Mouse (Mus musculus): ENCODE results near the gene Ldlr. TPM values are rescaled to one million over a fixed set of nuclear protein-coding genes. Genes with fewer than 3 reads are reported as not detected.
"Not testable (repeated sequence)": the region's sequence is repeated elsewhere in the genome, so short reads cannot be mapped to it uniquely, and the experiment has no call there.

The Ldlr gene
- polyA plus RNA-seq, 1 experiment from 2014 or later, result 15.9 TPM

DNA sequence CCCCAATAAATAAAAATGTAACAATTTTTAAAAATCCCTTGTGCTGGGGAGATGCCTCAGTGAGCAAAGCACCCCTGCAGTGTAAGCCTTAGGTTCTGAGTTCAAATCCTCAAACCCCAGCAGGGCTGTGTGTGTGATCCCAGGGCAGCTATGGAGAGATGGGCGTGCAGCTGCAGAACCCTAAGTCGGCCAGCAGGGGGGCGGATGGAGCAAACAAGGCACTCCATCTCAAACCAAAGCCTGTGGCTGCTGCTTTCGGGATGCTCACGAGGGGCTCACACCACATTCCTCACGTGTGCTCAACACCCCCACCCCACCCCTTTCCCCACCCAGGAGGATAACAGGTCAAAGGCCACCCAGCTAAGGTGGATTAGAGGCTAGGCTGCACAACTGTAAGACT lies 63.6 kb downstream of the Ldlr start:
- WGBS, result 3% methylated on average over 6 of the region's 6 CpGs
- Histone ChIP-seq H3K9me3 (no peaks in the 10 kb centered on the region), H3K27ac (replicated peaks) (no peak overlapping the region), H3K27me3 (no peaks in the 10 kb centered on the region), H3K4me3 (no peak overlapping the region), H3K9ac (replicated peaks) (no peak overlapping the region), H3K4me2 (replicated peaks) (no peak overlapping the region; the same call in 1 of the 2 replicates), H3K36me3 (no peaks in the 10 kb centered on the region), H3K4me1 (peaks cover 6% of the 10 kb centered on the region)
- 0 out of 2 replicates have a peak, but pooled peaks have one; percentile 43 for ATAC-seq (replicated peaks)

DNA sequence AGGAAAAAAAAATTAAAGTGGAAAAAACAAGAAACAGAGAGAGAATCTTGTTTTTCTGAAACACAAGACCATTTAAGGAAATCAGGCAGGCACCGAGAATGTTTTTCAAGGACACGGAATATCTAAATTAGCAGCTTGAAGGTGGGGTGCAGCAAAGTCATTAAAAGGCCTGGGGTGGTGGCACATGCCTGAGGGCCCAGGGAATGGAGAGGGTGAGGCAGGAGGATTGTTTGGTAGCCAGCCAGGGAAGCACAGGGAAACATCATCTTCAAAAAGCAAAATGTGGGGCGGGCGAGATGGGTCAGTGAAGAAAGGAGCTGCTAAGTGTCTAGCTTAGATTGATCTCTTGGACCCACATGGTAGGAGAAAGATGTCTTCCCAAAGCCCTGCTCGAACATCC lies 64.4 kb downstream of the Ldlr start:
- H3K4me2 ChIP-seq (replicated peaks), result no peak overlapping the region
- H3K36me3 ChIP-seq, result no peaks in the 10 kb centered on the region
- H3K9ac ChIP-seq (replicated peaks), result no peak overlapping the region
- H3K4me1 ChIP-seq, result peaks cover 13% of the 10 kb centered on the region
- H3K27ac ChIP-seq (replicated peaks), result no peak overlapping the region
- no peak overlapping the region for H3K4me3 ChIP-seq
- no peaks in the 10 kb centered on the region for H3K9me3 ChIP-seq
- 84% methylated on average over 5 of the region's 5 CpGs for WGBS
- ATAC-seq (replicated peaks), result no peak
- no peaks in the 10 kb centered on the region for H3K27me3 ChIP-seq

DNA sequence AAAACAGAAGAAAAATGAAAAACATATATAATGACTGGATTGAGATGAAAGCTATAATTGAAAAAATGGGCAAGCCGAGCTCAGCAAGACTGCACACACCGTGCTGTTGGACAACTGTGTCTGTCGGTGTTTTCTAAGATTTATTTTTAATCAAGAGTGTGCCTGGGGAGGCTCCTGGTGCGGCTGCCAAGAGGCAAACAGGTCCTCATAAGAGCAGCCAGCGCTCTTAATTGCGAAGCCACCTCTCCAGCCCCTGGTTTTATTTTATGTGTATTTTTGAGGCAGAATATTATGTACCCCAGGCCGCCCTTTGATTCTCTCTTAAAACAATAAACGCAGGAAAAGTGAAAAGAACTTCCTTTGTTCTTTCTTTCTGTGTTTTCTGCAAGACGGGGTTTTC lies 65.0 kb downstream of the Ldlr start:
- Histone ChIP-seq H3K4me3 (no peak overlapping the region), H3K4me1 (peaks cover 18% of the 10 kb centered on the region), H3K27ac (replicated peaks) (no peak overlapping the region), H3K4me2 (replicated peaks) (no peak overlapping the region), H3K36me3 (no peaks in the 10 kb centered on the region), H3K27me3 (no peaks in the 10 kb centered on the region), H3K9ac (replicated peaks) (no peak overlapping the region), H3K9me3 (no peaks in the 10 kb centered on the region)
- ATAC-seq (replicated peaks), result no peak
- 81% methylated on average over 9 of the region's 9 CpGs for WGBS

DNA sequence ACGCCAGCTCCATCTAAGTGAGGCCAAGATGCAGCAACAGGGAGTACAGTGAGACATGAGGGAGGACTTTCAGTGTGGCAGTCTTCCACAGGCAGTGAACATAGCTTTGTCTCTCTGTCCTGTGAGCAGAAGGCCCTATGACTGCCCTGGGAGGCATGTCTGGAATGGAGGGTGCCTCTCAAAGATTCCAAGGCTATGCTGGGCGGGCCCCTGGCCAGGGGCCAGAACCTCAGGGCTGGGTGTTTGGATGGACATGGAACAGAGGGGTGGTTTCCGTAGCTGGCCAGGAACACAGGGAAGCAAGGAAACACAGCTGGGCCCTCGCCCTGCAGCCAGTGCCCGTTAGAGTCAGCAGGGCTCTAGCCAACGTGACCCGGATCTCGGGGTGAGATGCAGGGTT lies 68.6 kb downstream of the Ldlr start:
- no peak overlapping the region for H3K9ac ChIP-seq (replicated peaks)
- H3K4me3 ChIP-seq, result no peak overlapping the region
- H3K27ac ChIP-seq (replicated peaks), result 0 out of 2 replicates have a peak overlapping the region, but pooled peaks have one; percentile 6
- H3K36me3 ChIP-seq, result no peaks in the 10 kb centered on the region
- H3K9me3 ChIP-seq, result no peaks in the 10 kb centered on the region
- H3K4me1 ChIP-seq, result peaks cover 18% of the 10 kb centered on the region
- no peaks in the 10 kb centered on the region for H3K27me3 ChIP-seq
- no peak overlapping the region for H3K4me2 ChIP-seq (replicated peaks)
- no peak for ATAC-seq (replicated peaks)
- 79% methylated on average over 8 of the region's 8 CpGs for WGBS

DNA sequence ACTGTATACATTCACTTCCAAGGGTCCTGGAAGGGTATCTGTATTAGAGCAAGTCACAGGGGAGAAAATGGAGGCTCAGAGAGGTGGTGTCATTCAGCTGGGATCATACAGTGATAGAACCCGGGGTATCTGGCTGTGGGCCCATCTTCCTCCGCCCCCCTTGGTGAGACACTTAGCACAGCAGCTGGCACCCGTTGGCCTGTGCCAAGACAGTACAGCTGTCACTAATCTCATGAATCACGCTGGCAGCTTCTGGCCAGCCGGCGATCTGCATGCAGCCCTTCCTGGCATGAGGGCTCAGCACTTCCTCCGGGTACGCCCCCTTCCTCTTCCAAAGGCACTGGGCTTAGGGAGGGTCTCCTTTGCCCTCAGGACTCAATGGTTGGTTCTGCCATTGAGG lies 69.4 kb downstream of the Ldlr start:
- H3K9me3 ChIP-seq, result no peaks in the 10 kb centered on the region
- no peak overlapping the region for H3K4me3 ChIP-seq
- ATAC-seq (replicated peaks), result peak; percentile 75
- H3K4me1 ChIP-seq, result peaks cover 18% of the 10 kb centered on the region
- WGBS, result 33% methylated on average over 8 of the region's 8 CpGs
- H3K4me2 ChIP-seq (replicated peaks), result no peak overlapping the region
- H3K36me3 ChIP-seq, result no peaks in the 10 kb centered on the region
- H3K27me3 ChIP-seq, result no peaks in the 10 kb centered on the region
- peak overlapping the region; percentile 46 for H3K27ac ChIP-seq (replicated peaks)
- H3K9ac ChIP-seq (replicated peaks), result no peak overlapping the region

DNA sequence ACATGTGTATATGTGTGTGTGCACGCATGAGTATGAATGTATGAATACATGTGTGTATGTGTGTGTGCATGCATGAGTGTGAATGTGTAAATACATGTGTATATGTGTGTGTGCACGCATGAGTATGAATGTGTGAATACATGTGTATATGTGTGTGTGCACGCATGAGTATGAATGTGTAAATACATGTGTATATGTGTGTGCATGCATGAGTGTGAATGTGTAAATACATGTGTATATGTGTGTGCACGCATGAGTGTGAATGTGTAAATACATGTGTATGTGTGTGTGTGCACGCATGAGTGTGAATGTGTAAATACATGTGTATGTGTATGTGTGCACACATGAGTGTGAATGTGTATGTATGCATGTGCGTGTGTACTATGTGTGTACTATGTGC lies 70.2 kb downstream of the Ldlr start:
- H3K9ac ChIP-seq (replicated peaks); H3K36me3 ChIP-seq; H3K4me3 ChIP-seq; H3K27me3 ChIP-seq; H3K9me3 ChIP-seq; ATAC-seq (replicated peaks); H3K27ac ChIP-seq (replicated peaks); H3K4me2 ChIP-seq (replicated peaks): not testable (repeated sequence)
- H3K4me1 ChIP-seq, result peaks cover 27% of the 10 kb centered on the region
- WGBS, result 98% methylated on average over 6 of the region's 6 CpGs

DNA sequence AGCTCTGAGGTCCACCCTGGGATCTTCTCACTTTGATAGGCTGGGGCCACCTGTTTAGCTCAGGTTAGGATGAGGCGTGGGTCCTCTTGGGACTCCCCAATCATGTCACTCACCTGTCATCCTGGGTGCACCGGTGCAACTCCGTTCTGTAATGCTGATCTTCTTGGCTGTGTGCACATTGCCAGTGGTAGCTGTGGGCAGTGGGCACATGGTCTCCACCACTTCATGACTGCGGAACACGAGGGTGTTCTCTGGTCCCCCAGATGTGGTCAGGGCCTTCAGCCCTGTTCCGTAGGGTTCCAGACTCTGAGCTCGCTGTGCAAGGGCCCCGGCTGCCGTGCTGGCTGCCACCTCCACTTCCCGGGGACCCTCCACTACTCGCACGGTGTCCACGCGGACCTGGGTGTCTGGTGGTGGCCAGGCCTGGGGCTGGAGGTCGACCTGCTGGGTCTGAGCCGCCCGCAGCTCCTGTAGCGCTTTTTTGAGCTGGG lies 71.1 kb downstream of the Ldlr start:
- no peak overlapping the region for H3K9ac ChIP-seq (replicated peaks)
- WGBS, result 96% methylated on average over 18 of the region's 18 CpGs
- no peaks in the 10 kb centered on the region for H3K9me3 ChIP-seq
- peaks cover 31% of the 10 kb centered on the region for H3K4me1 ChIP-seq
- no peak overlapping the region for H3K4me3 ChIP-seq
- no peak overlapping the region for H3K4me2 ChIP-seq (replicated peaks)
- H3K36me3 ChIP-seq, result no peaks in the 10 kb centered on the region
- no peak overlapping the region for H3K27ac ChIP-seq (replicated peaks)
- no peak for ATAC-seq (replicated peaks)
- no peaks in the 10 kb centered on the region for H3K27me3 ChIP-seq

DNA sequence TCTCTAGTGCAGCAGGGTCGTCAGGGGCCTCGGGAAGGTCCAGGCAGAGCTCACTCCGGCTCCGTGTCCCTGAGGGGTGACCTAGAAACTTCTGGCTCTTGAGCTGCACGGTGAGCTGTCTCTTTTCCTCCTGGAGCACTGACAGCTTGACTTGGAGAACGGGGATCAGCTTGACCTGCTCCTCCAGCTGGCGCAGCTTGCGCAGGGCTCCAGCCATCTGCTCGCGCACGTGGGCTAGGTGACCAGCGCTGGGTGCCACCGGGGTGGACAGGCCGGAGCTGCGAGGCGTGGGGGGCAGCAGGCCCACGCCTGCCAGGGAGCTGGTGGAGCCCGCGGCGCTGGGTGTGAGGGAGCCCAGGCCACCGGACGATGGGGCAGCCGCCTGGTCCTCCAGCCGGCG lies 71.6 kb downstream of the Ldlr start:
- H3K27me3 ChIP-seq, result no peaks in the 10 kb centered on the region
- H3K36me3 ChIP-seq, result no peaks in the 10 kb centered on the region
- H3K9me3 ChIP-seq, result no peaks in the 10 kb centered on the region
- no peak overlapping the region for H3K4me3 ChIP-seq
- H3K27ac ChIP-seq (replicated peaks), result no peak overlapping the region
- no peak overlapping the region for H3K9ac ChIP-seq (replicated peaks)
- H3K4me1 ChIP-seq, result peaks cover 31% of the 10 kb centered on the region
- no peak for ATAC-seq (replicated peaks)
- 95% methylated on average over 25 of the region's 25 CpGs for WGBS
- H3K4me2 ChIP-seq (replicated peaks), result no peak overlapping the region

DNA sequence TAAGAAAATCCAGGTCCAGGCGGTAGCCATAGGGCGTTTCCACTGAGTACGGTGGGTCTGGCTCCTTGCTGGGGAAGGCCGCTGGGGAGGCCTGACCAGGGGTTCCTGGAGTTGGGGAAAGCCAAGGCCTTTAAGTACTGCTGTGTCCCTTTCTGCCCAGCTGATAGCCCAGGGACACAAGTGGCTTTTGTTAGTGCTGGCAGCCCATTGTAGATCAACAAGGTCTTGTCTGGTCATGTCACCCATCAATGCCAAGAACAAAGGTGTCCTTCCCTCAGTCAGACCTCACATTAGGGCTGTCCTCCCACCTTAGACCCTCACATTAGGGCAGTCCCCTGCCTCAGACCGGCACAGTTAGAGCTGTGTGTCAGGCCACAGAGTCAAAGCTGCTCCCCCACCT lies 72.3 kb downstream of the Ldlr start:
- Histone ChIP-seq H3K36me3 (no peaks in the 10 kb centered on the region), H3K9ac (replicated peaks) (no peak overlapping the region), H3K4me2 (replicated peaks) (no peak overlapping the region), H3K4me3 (no peak overlapping the region), H3K27me3 (no peaks in the 10 kb centered on the region), H3K9me3 (no peaks in the 10 kb centered on the region), H3K27ac (replicated peaks) (no peak overlapping the region), H3K4me1 (peaks cover 31% of the 10 kb centered on the region)
- WGBS, result 73% methylated on average over 5 of the region's 5 CpGs
- no peak for ATAC-seq (replicated peaks)

DNA sequence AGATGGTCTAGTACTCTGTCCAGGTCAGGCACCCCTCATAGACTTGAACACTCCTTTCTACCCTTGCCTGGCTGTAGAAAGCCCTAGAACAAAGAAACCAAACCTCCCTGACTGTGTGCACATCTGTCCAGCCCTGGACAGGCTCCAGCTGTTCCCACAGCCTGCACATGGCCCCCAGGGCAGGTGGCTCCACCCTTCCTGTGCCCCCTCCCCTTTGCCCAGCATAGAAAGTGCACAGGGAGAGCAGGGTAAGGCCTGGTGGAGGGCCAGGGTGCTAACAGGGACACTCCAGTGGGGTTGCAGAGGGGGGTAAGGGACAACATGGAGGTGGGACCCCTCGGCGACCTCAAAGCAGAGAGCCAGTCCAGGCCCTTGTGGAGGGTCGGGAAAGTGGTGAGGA lies 73.0 kb downstream of the Ldlr start:
- Histone ChIP-seq H3K27me3 (no peaks in the 10 kb centered on the region), H3K4me2 (replicated peaks) (no peak overlapping the region), H3K4me3 (no peak overlapping the region), H3K4me1 (peaks cover 31% of the 10 kb centered on the region), H3K9ac (replicated peaks) (no peak overlapping the region), H3K27ac (replicated peaks) (no peak overlapping the region), H3K36me3 (no peaks in the 10 kb centered on the region), H3K9me3 (no peaks in the 10 kb centered on the region)
- WGBS, result 75% methylated on average over 3 of the region's 3 CpGs
- ATAC-seq (replicated peaks), result no peak

DNA sequence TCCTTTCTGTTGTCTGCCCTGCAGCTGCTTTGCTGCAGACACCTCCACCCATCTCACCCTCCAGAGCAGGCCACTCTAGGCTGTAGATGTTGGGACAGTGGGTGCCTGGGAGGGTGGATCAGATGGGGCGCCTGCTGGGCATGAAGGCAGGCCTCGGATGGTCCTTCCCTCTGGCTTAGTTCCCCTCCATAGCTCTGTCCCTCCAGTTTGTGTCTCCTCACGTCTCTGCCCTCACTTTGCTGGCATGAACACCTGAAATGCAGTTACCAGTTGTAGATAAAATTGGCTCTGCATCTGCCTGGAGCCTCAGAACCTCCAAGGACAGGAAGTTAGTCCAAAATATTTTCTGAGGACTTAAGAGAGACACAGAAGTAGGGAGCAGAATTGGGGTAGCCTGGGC lies 73.6 kb downstream of the Ldlr start:
- no peak overlapping the region for H3K4me3 ChIP-seq
- WGBS, result 68% methylated on average over 3 of the region's 3 CpGs
- H3K9me3 ChIP-seq, result no peaks in the 10 kb centered on the region
- no peak for ATAC-seq (replicated peaks)
- H3K4me1 ChIP-seq, result peaks cover 28% of the 10 kb centered on the region
- no peak overlapping the region for H3K9ac ChIP-seq (replicated peaks)
- H3K27ac ChIP-seq (replicated peaks), result no peak overlapping the region
- no peaks in the 10 kb centered on the region for H3K36me3 ChIP-seq
- no peak overlapping the region for H3K4me2 ChIP-seq (replicated peaks)
- no peaks in the 10 kb centered on the region for H3K27me3 ChIP-seq

DNA sequence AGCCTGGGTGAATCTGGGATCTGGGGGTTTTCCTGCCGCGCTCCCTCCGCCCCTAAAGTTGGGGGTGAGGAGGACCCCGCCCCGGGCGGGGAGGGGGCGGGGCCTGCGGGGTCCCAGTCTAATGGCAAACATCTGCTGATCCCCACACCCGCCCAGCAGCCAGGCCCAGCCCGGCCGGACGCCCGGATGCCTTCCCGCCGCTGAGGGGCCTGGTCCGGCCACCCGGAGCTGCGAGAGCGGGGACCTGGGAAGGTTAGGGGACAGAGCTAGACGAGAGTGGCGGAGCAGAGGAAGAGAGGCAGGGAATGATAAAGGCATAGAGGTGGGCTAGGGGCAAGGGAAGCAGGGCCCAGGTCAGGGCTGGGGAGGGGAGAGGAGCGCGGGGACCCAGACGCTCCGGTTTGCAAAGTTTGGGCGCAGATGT lies 74.7 kb downstream of the Ldlr start:
- Histone ChIP-seq H3K4me3 (peak overlapping the region; percentile 58), H3K27me3 (no peaks in the 10 kb centered on the region), H3K27ac (replicated peaks) (peak overlapping the region; percentile 53), H3K36me3 (no peaks in the 10 kb centered on the region), H3K9ac (replicated peaks) (peak overlapping the region; percentile 45), H3K4me2 (replicated peaks) (peak overlapping the region; percentile 85), H3K9me3 (no peaks in the 10 kb centered on the region), H3K4me1 (peaks cover 19% of the 10 kb centered on the region)
- ATAC-seq (replicated peaks), result peak; percentile 42
- WGBS, result under 1% methylated on average over 21 of the region's 26 CpGs

DNA sequence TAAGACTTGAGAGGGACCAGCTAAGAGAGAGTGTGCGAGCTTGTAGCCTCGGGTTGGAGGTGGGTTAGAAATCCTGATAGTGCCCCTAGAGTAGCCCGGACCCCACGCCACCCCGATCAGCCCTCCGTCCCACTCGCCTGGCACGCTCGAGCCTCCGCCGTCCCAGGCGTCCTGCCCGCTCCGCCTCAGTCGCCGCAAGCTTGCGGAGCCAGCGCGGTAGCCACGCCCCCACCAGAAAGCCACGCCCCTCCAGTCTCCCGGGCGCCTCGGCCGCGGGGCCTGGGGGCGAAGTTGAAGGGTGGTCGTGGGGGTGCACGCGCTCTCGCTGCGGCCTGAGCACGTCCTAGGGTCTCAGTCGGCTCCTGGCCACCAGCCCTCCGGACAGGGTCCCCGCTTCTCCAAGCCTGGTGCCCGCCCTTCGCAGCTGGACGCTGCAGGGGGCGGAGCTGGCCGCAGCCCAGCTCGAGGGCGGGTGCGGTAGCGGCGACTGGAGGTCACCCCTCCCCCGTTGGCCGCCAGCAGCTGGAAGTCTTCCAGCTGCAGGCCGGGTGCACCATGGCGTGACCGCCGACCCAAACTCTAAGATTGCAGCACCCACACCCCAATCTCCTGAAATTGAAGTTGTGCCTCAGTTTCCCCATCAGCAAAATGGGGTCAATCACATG lies 75.2 kb downstream of the Ldlr start, which contains the start of gene Kank2:
Gene Kank2 (minus strand): TSS at position 400 of the 665 bp plus-strand sequence.
- Histone ChIP-seq H3K27ac (replicated peaks) (peak within 1 kb of the TSS; percentile 53), H3K4me3 (peak within 1 kb of the TSS; percentile 58), H3K36me3 (no peaks in the 10 kb centered on the region), H3K27me3 (no peaks in the 10 kb centered on the region), H3K4me1 (peaks cover 16% of the 10 kb centered on the region), H3K9me3 (no peaks in the 10 kb centered on the region), H3K4me2 (replicated peaks) (peak within 1 kb of the TSS; percentile 85), H3K9ac (replicated peaks) (peak within 1 kb of the TSS; percentile 45)
- WGBS, result under 1% methylated on average over 52 of the region's 52 CpGs
- peak; percentile 82 for ATAC-seq (replicated peaks)

Measured in forebrain, embryonic 15.5 days (tissue).